Mouse (Mus musculus) small intestine, adult 2 months (tissue): Measurements from ENCODE around the gene Sema5b.

Experiments used
- CTCF ChIP-seq: fragments of 200-500 bp; IDR thresholded peaks from 2 replicates; pipeline ENCODE4 v1.5.1; 2012; ENCODE audit warnings: low read depth, mild to moderate bottlenecking, control low read depth, inconsistent platforms, low read length, moderate library complexity, mixed read lengths; ENCODE audit not compliant: insufficient replicate concordance, insufficient read length; ENCODE audit errors: extremely low read depth
- POLR2A ChIP-seq: fragments of 200-500 bp; IDR thresholded peaks from 2 replicates; pipeline ENCODE4 v1.6.1; 2012; ENCODE audit warnings: low read depth, mild to moderate bottlenecking, control low read depth, inconsistent platforms, low read length, moderate library complexity

GRCm38 (mm10) chr16:35555596-35556482 is 14.9 kb downstream of the Sema5b start:
- no peak for TF ChIP-seq CTCF
- no peak for TF ChIP-seq POLR2A
